Mouse (Mus musculus) heart, embryonic 16.5 days (tissue): Measurements from ENCODE around the gene Kcnmb2. TPM values are rescaled to one million over a fixed set of nuclear protein-coding genes. Genes with fewer than 3 reads are reported as not detected.

Experiments used
- ATAC-seq: fragments of 200-750 bp; cut with Nextera tagmentation; replicated peaks from 2 replicates; pipeline ENCODE4 v1.8.0; 2017; ENCODE audit warnings: moderate number of reproducible peaks; ENCODE audit not compliant: insufficient read depth, low FRiP score; ENCODE audit errors: extremely low read depth
- H3K27ac ChIP-seq: fragments of 300-500 bp; sonication (generic); 2 replicates; pipeline ENCODE4 v1.5.1; 2014; ENCODE audit warnings: mild to moderate bottlenecking, low read length, control low read depth, moderate library complexity
- H3K27me3 ChIP-seq: fragments of 300-500 bp; sonication (generic); 2 replicates; pipeline ENCODE4 v1.6.1; 2014; ENCODE audit warnings: low read length, mixed read lengths; ENCODE audit not compliant: control insufficient read depth, insufficient read depth
- H3K36me3 ChIP-seq: fragments of 300-500 bp; sonication (generic); 2 replicates; pipeline ENCODE4 v1.6.1; 2014; ENCODE audit not compliant: control insufficient read depth, insufficient read depth
- H3K4me1 ChIP-seq: fragments of 300-500 bp; sonication (generic); 2 replicates; pipeline ENCODE4 v1.6.1; 2014; ENCODE audit warnings: low read length, mixed read lengths; ENCODE audit not compliant: control insufficient read depth, insufficient read depth
- H3K4me2 ChIP-seq: fragments of 300-500 bp; sonication (generic); 2 replicates; pipeline ENCODE4 v1.6.1; 2014; ENCODE audit warnings: low read depth, mild to moderate bottlenecking, control low read depth, low read length
- H3K4me3 ChIP-seq: fragments of 300-500 bp; sonication (generic); 2 replicates; pipeline ENCODE4 v1.5.1; 2014; ENCODE audit warnings: mild to moderate bottlenecking, control low read depth, low read length
- H3K9ac ChIP-seq: fragments of 300-500 bp; sonication (generic); 2 replicates; pipeline ENCODE4 v1.6.1; 2014; ENCODE audit warnings: low read length, control low read depth
- H3K9me3 ChIP-seq: fragments of 300-500 bp; sonication (generic); replicated peaks from 2 replicates; pipeline ENCODE4 v1.6.1; 2016; ENCODE audit warnings: low read length; ENCODE audit not compliant: control insufficient read depth
- WGBS: fragments of 180-500 bp; shearing (Covaris S2); extraction: QIAGEN DNeasy Blood & Tissue Kit; methylation state at CpG from one replicate; pipeline ENCODE4 v1.1.7; 2014; 5-methylcytosine and 5-hydroxymethylcytosine counted together
- polyA plus RNA-seq: library from polyadenylated mRNA; unstranded; fragments of >200 nt; fragmentation: Nextera tagmentation; extraction: Ambion mirVana; gene quantifications from 2 replicates; pipeline ENCODE4 v1.2.1, GENCODE M21; 2015

Kcnmb2 gene
- polyA plus RNA-seq, 1 experiment from 2014 or later, result 0.66 TPM

DNA sequence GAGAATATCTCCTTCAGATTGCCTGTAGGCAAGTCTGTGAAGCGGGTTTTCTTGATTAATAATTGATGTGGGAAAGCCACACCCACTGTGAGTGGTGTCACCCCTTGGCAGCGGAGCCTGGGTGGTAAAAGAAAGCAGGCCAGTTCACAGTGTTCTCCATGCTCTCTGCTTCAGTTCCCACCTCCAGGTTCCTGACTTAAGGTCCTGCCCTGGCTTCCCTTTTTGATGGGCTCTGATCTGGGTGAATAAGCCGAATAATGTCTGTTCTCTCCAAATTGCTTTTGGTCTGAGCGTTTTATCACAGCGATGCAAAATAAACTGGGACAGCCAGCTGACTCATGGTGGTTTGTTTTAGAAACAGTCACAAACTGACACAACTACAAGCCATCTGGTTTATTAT, 334.5 kb downstream of the Kcnmb2 start:
- no peak for ATAC-seq
- 71% methylated on average over 5 of the region's 5 CpGs for WGBS
- Histone ChIP-seq H3K36me3 (no peaks in the 10 kb centered on the region), H3K4me1 (no peaks in the 10 kb centered on the region), H3K9me3 (peaks cover 3% of the 10 kb centered on the region; the same call in 1 of the 2 replicates), H3K4me3 (no peak overlapping the region), H3K4me2 (no peak overlapping the region), H3K9ac (no peak overlapping the region), H3K27ac (no peak overlapping the region), H3K27me3 (no peaks in the 10 kb centered on the region)
